9 mouse cellular contexts compared by ENCODE assay signal in the genomic region with DNA sequence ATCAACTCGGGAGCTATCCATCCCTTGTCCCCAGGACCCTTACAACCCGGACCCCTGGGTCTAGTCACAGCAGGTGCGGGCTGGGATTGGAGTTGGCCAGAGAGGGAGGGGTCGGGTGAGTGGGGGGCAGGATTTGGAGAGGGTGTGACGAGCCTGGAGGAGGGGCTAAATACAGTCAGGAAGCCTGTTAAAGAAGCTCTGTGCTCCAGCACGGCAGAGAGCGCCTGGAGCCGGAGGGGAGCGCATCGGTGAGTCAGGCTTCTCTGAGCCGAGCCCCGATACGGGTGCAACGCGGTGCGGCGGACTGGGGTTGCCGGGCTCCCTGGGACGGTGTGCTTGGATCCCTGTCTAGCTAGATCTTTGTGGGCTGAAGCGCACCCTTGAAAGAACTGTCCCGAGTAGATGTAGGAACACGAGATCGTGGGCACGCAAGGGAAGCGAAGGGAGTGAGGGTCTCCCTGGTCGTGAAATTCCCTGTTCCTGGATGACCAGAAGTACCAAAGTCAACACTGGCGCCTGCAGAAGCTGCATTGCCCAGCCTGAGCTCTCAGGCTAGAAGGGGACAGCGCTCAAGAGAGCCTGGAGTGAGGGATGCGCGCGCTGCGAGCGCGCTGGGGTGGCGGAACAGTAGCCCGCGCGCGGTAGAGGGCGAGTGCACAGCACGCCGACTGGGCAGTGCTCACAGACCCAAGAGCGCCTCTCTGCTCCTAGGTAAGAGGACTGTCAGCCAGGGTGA. TPM values are rescaled to one million over a fixed set of nuclear protein-coding genes. Genes with fewer than 3 reads are reported as not detected.
A peak's percentile ranks its signal among the peaks of the same experiment; 100 is the strongest.
DNase-seq lines count a peak whose midpoint lies in the region; ATAC-seq and TF ChIP-seq lines count a peak whose summit lies in the region.
"Had no signal": no experiment of that assay in that cellular context is flagged by ENCODE, and none has a peak within 500 bp of the region (broad histone marks: within the 10 kb centered on the region; RNA-seq: fewer than 3 reads in every experiment).

Gene Ngf, plus strand, starts transcription at position 207 of the 736 bp plus-strand sequence.

- H3K4me1 ChIP-seq in heart, embryonic 11.5 days (ENCODE audit: control insufficient read depth, insufficient read depth, low read length), result peaks cover 5% of the 10 kb centered on the region
- H3K4me1 ChIP-seq in kidney, postnatal 0 days (replicated peaks; ENCODE audit: insufficient read depth, low read length), result no peaks in the 10 kb centered on the region; the same call in 1 of the 2 replicates

- no peaks in the 10 kb centered on the region for H3K36me3 ChIP-seq in heart, embryonic 11.5 days (ENCODE audit: control insufficient read depth, insufficient read depth, low read length)
- no peaks in the 10 kb centered on the region for H3K36me3 ChIP-seq in kidney, postnatal 0 days (ENCODE audit: insufficient read depth, low read length)
- no peaks in the 10 kb centered on the region for H3K36me3 ChIP-seq in myocyte (ENCODE audit: control insufficient read depth, insufficient read depth)
- H3K36me3 ChIP-seq: G1E had no signal

- no peaks in the 10 kb centered on the region for H3K9me3 ChIP-seq in heart, embryonic 11.5 days (replicated peaks; ENCODE audit: control insufficient read depth, low read length)
- no peaks in the 10 kb centered on the region for H3K9me3 ChIP-seq in kidney, postnatal 0 days (replicated peaks; ENCODE audit: low read length)
- H3K9me3 ChIP-seq: G1E had no signal

- no peak within 1 kb of the TSS for H3K27ac ChIP-seq in heart, embryonic 11.5 days (ENCODE audit: low read depth, low read length)
- no peak within 1 kb of the TSS for H3K27ac ChIP-seq in kidney, postnatal 0 days

- H3ac ChIP-seq in myocyte (ENCODE audit: control insufficient read depth, insufficient read length), result no peak within 1 kb of the TSS

- H3K4me2 ChIP-seq in heart, embryonic 11.5 days, result peak within 1 kb of the TSS; percentile 89
- peak within 1 kb of the TSS; percentile 73 for H3K4me2 ChIP-seq in kidney, postnatal 0 days (ENCODE audit: low read length)
- peak within 1 kb of the TSS; percentile 97 for H3K4me2 ChIP-seq in myocyte (ENCODE audit: low read depth)

- DNase-seq in layer of hippocampus, postnatal 14 days (ENCODE audit: low spot score in 2 of 2), result no peak
- no peak for DNase-seq in layer of hippocampus, adult 11-12 months (ENCODE audit: low spot score)
- peak; percentile 65 for DNase-seq in embryo, embryonic 11 days
- no peak for DNase-seq in kidney, postnatal 0 days (ENCODE audit: low spot score)
- no peak for DNase-seq in thymus, postnatal 36 days
- DNase-seq in cerebellum, adult 8-10 months, result no peak

- no peak for ATAC-seq in heart, embryonic 11.5 days (replicated peaks; ENCODE audit: insufficient number of reproducible peaks, low FRiP score, low TSS enrichment)
- peak; percentile 47; the same call in 1 of the 2 replicates for ATAC-seq in kidney, postnatal 0 days (replicated peaks; ENCODE audit: low FRiP score, low read depth)

- H3K9ac ChIP-seq in heart, embryonic 11.5 days (ENCODE audit: low read depth, low read length), result 0 out of 2 replicates have a peak within 1 kb of the TSS, but pooled peaks have one; percentile 28
- H3K9ac ChIP-seq in kidney, postnatal 0 days (ENCODE audit: low read depth, low read length), result peak within 1 kb of the TSS; percentile 37; the same call in 1 of the 2 replicates

- peak within 1 kb of the TSS; percentile 46 for H3K4me3 ChIP-seq in heart, embryonic 11.5 days (ENCODE audit: low read depth, low read length)
- peak within 1 kb of the TSS; percentile 40 for H3K4me3 ChIP-seq in kidney, postnatal 0 days (replicated peaks; ENCODE audit: low read depth, low read length)
- H3K4me3 ChIP-seq in myocyte, result peak within 1 kb of the TSS; percentile 23

- WGBS in heart, embryonic 11.5 days (ENCODE audit: insufficient replicate concordance), result 1% methylated on average over 43 of the region's 43 CpGs
- WGBS in kidney, postnatal 0 days, result under 1% methylated on average over 43 of the region's 43 CpGs

- H3K27me3 ChIP-seq in heart, embryonic 11.5 days (ENCODE audit: control insufficient read depth, insufficient read depth, low read length), result peaks cover 40% of the 10 kb centered on the region
- H3K27me3 ChIP-seq in kidney, postnatal 0 days (ENCODE audit: insufficient read depth, low read length), result peaks cover 10% of the 10 kb centered on the region
- no peaks in the 10 kb centered on the region for H3K27me3 ChIP-seq in myocyte (ENCODE audit: control insufficient read depth, insufficient read depth, insufficient read length)

- peak; percentile 68 for TF ChIP-seq POLR2A in myocyte (IDR thresholded peaks at IDR 0.05; ENCODE audit: insufficient read length, low read depth)

- H3K79me2 ChIP-seq in myocyte (ENCODE audit: control insufficient read depth, insufficient read depth), result no peaks in the 10 kb centered on the region

- no peak for TF ChIP-seq CTCF in kidney, postnatal 0 days (IDR thresholded peaks at IDR 0.05; ENCODE audit: low read depth)

TF ChIP-seq in myocyte, 11 proteins besides CTCF, POLR2A, EP300 and RAD21:
- TF ChIP-seq POLR2AphosphoS2 (IDR thresholded peaks at IDR 0.05; ENCODE audit: insufficient read length, low read depth) (peak; percentile 35), E2F4 (IDR thresholded peaks at IDR 0.05; ENCODE audit: insufficient read depth) (no peak)

RNA-seq across cellular contexts. Expression of gene Ngf, which starts in this region (rescaled TPM):
- total RNA-seq in layer of hippocampus, postnatal 14 days (2021), result 10 to 100 TPM; 10.3 to 12.4 TPM
- polyA plus RNA-seq in heart, embryonic 11.5 days (2014; fragmentation: Nextera tagmentation; extraction: Ambion mirVana), result 0.63 TPM in 1 of 2 replicates, not detected in the other
- polyA plus RNA-seq in kidney, postnatal 0 days (2015; fragmentation: Nextera tagmentation; extraction: Ambion mirVana), result 3.0 TPM in 2 replicates
- 3.3 TPM for polyA plus RNA-seq in myocyte (2012; fragmentation: generic; extraction: Trizol)
- polyA plus RNA-seq: G1E had no signal
